ENCODE assay signal across 22 mouse cellular contexts in genomic region chr1:34038571-34038970, GRCm38 (mm10).
"Had no signal": no experiment of that assay in that cellular context is flagged by ENCODE, and none has a peak within 500 bp of the region (broad histone marks: within the 10 kb centered on the region; RNA-seq: fewer than 3 reads in every experiment).

No protein-coding gene starts in this region.

- H3K9me3 ChIP-seq: limb, embryonic 10.5 days; liver, embryonic 12.5 days; liver, embryonic 15.5 days; lung, embryonic 15.5 days; midbrain, embryonic 10.5 days; midbrain, embryonic 15.5 days; neural tube, embryonic 12.5 days; neural tube, embryonic 15.5 days had no signal

- DNase-seq: kidney, adult 9 months; kidney, postnatal 25 days; layer of hippocampus, adult 9-11 months; liver; lung, adult 18-20 months; lung, postnatal 10 days; lung, postnatal 36 days; right cerebral cortex, adult 18-20 months; thymus, adult 18-20 months; thymus, postnatal 36 days had no signal

- H3K36me3 ChIP-seq: limb, embryonic 10.5 days; limb, embryonic 13.5 days; liver, embryonic 12.5 days; liver, embryonic 15.5 days; lung, embryonic 15.5 days; midbrain, embryonic 10.5 days; midbrain, embryonic 15.5 days; neural tube, embryonic 12.5 days; neural tube, embryonic 15.5 days had no signal

- H3K4me2 ChIP-seq: limb, embryonic 13.5 days; liver, embryonic 12.5 days; liver, embryonic 15.5 days; lung, embryonic 15.5 days; midbrain, embryonic 15.5 days; neural tube, embryonic 12.5 days; neural tube, embryonic 15.5 days had no signal

- H3K4me3 ChIP-seq: layer of hippocampus, adult 2 months; limb, embryonic 10.5 days; limb, embryonic 13.5 days; liver, embryonic 12.5 days; liver, embryonic 15.5 days; lung, embryonic 15.5 days; megakaryocyte, embryonic 14.5 days; midbrain, embryonic 10.5 days; midbrain, embryonic 15.5 days; neural tube, embryonic 12.5 days; neural tube, embryonic 15.5 days had no signal

- H3K27ac ChIP-seq: kidney, postnatal 0 days; layer of hippocampus, adult 2 months; limb, embryonic 10.5 days; limb, embryonic 13.5 days; liver, embryonic 12.5 days; liver, embryonic 15.5 days; lung, embryonic 15.5 days; midbrain, embryonic 10.5 days; midbrain, embryonic 15.5 days; neural tube, embryonic 12.5 days; neural tube, embryonic 15.5 days had no signal

- H3K9ac ChIP-seq: limb, embryonic 13.5 days; liver, embryonic 12.5 days; liver, embryonic 15.5 days; lung, embryonic 15.5 days; midbrain, embryonic 15.5 days; neural tube, embryonic 12.5 days; neural tube, embryonic 15.5 days had no signal

- H3K27me3 ChIP-seq: limb, embryonic 13.5 days; liver, embryonic 12.5 days; liver, embryonic 15.5 days; lung, embryonic 15.5 days; megakaryocyte, embryonic 14.5 days; midbrain, embryonic 15.5 days; neural tube, embryonic 12.5 days; neural tube, embryonic 15.5 days had no signal

- ATAC-seq: liver, embryonic 12.5 days; midbrain, embryonic 15.5 days had no signal

- H3K4me1 ChIP-seq: liver, embryonic 12.5 days; liver, embryonic 15.5 days had no signal
